Mouse (Mus musculus): ENCODE results near the gene Galnt16. TPM values are rescaled to one million over a fixed set of nuclear protein-coding genes. Genes with fewer than 3 reads are reported as not detected.

Galnt16 gene
- polyA plus RNA-seq, 1 experiment from 2014 or later = 34.1 TPM

DNA sequence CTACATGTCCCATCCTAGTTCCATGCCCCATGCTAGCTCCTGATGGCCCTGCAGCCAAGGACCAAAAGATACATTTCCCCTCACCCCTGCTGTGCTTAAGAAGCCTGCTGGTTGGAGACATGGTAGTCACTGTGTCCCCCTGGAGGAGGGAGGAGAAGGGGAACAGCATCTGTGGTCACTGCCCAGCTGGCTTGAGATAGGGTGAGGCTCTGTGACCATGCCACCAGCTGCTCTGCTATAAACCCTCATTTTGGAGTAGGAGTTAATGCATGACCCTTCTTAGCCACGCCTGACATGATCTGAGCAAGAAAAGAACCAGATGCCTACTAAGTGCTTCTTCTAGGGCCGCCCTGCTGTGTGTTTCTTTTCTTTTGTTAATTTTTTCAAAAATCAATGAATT is 51.5 kb downstream of the Galnt16 start:
- Histone ChIP-seq H3K27me3 (no peaks in the 10 kb centered on the region), H3K27ac (replicated peaks) (no peak overlapping the region), H3K36me3 (no peaks in the 10 kb centered on the region), H3K9me3 (no peaks in the 10 kb centered on the region), H3K4me1 (replicated peaks) (peaks cover 39% of the 10 kb centered on the region), H3K9ac (no peak overlapping the region), H3K4me3 (no peak overlapping the region), H3K4me2 (no peak overlapping the region)
- WGBS = 90% methylated on average over 2 of the region's 2 CpGs
- ATAC-seq (ENCODE audit: low FRiP score, low read depth) = no peak

- peaks cover 4% of the 10 kb centered on the region; the same call in 1 of the 2 replicates for H3K36me3 ChIP-seq
- no peak for ATAC-seq (ENCODE audit: low FRiP score, low read depth)
- no peak overlapping the region for H3K9ac ChIP-seq
- no peaks in the 10 kb centered on the region for H3K9me3 ChIP-seq
- no peak overlapping the region for H3K4me2 ChIP-seq
- H3K4me3 ChIP-seq = no peak overlapping the region
- no peaks in the 10 kb centered on the region for H3K27me3 ChIP-seq
- 79% methylated on average over 4 of the region's 4 CpGs for WGBS
- H3K27ac ChIP-seq (replicated peaks) = peak overlapping the region; percentile 77
- peaks cover 20% of the 10 kb centered on the region for H3K4me1 ChIP-seq (replicated peaks)
Measured at GRCm38 (mm10) chr12:80574318-80574717, 56.2 kb downstream of the Galnt16 start.

DNA sequence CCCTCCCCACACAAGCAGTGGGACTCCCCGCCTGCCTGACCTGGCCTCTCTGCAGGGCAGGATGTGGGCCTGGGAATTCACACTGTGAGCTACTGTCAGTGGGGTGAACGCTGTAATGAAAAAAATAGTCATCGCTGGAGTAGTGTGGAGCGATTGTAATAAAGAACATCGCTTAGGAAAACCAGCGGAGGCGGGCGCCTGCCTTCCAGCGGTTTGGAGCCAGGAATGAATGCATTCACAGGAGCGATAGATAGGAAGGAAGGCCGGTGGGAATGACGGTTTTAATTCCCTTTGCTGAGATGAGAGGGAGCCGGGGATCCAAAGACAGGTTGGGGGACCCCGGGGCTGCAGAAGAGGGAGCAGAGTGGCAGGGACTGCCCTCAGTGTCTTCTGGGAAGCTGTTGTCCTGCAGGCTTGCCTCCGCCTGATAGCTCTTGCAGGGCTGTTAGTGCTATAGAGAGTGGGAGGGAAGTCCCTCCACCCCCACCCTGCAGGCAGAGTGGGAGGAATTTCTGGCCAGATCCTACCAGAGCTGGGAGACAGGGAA is 56.8 kb downstream of the Galnt16 start:
- WGBS = 13% methylated on average over 15 of the region's 15 CpGs
- Histone ChIP-seq H3K9me3 (no peaks in the 10 kb centered on the region), H3K4me2 (peak overlapping the region; percentile 38), H3K27ac (replicated peaks) (peak overlapping the region; percentile 77), H3K4me3 (no peak overlapping the region), H3K36me3 (peaks cover 4% of the 10 kb centered on the region; the same call in 1 of the 2 replicates), H3K27me3 (no peaks in the 10 kb centered on the region), H3K9ac (no peak overlapping the region), H3K4me1 (replicated peaks) (peaks cover 20% of the 10 kb centered on the region)
- ATAC-seq (ENCODE audit: low FRiP score, low read depth) = peak; percentile 15; the same call in 1 of the 2 replicates

- no peak overlapping the region for H3K4me2 ChIP-seq
- peaks cover 7% of the 10 kb centered on the region; the same call in 1 of the 2 replicates for H3K36me3 ChIP-seq
- H3K4me3 ChIP-seq = no peak overlapping the region
- no peaks in the 10 kb centered on the region for H3K9me3 ChIP-seq
- H3K9ac ChIP-seq = no peak overlapping the region
- H3K27ac ChIP-seq (replicated peaks) = no peak overlapping the region
- peaks cover 16% of the 10 kb centered on the region for H3K4me1 ChIP-seq (replicated peaks)
- ATAC-seq (ENCODE audit: low FRiP score, low read depth) = no peak
- no peaks in the 10 kb centered on the region for H3K27me3 ChIP-seq
- WGBS = 74% methylated on average over 5 of the region's 5 CpGs
Measured at GRCm38 (mm10) chr12:80577049-80577448, 59.0 kb downstream of the Galnt16 start.

- Histone ChIP-seq H3K27me3 (no peaks in the 10 kb centered on the region), H3K4me1 (replicated peaks) (no peaks in the 10 kb centered on the region), H3K36me3 (peaks cover 9% of the 10 kb centered on the region; the same call in 1 of the 2 replicates), H3K9ac (no peak overlapping the region), H3K4me2 (no peak overlapping the region), H3K27ac (replicated peaks) (no peak overlapping the region), H3K4me3 (no peak overlapping the region), H3K9me3 (no peaks in the 10 kb centered on the region)
- 65% methylated on average over 5 of the region's 5 CpGs for WGBS
- no peak for ATAC-seq (ENCODE audit: low FRiP score, low read depth)
Measured at GRCm38 (mm10) chr12:80581357-80581756, 63.3 kb downstream of the Galnt16 start.

DNA sequence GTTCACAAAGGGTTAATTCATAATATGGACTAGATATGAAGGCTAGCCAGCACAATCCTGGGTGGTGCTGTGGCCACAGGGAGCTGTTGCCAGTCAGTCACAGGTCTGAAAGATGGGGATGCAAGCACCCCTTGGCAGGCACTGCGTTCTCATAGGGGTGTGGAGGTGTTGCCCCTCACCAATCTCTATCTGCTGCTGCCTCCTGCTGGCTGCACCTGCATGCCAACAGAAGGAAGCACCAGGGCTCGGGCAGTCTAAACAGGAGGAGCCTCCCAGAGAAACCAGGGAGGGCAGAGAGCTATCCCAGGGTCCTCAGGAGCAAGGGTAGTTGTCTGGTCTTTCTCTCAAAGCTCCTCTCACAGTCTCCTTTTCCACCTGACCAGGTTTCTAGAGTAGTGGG is 66.9 kb downstream of the Galnt16 start:
- Histone ChIP-seq H3K4me2 (no peak overlapping the region), H3K9ac (no peak overlapping the region), H3K4me1 (replicated peaks) (no peaks in the 10 kb centered on the region), H3K4me3 (no peak overlapping the region), H3K36me3 (peaks cover 17% of the 10 kb centered on the region), H3K27me3 (no peaks in the 10 kb centered on the region), H3K27ac (replicated peaks) (no peak overlapping the region), H3K9me3 (no peaks in the 10 kb centered on the region)
- no peak for ATAC-seq (ENCODE audit: low FRiP score, low read depth)
- 36% methylated on average over 2 of the region's 2 CpGs for WGBS

GRCm38 (mm10) chr12:80594141-80594540 is 76.1 kb downstream of the Galnt16 start:
- no peak overlapping the region for H3K27ac ChIP-seq (replicated peaks)
- WGBS = 94% methylated on average over 4 of the region's 4 CpGs
- H3K9me3 ChIP-seq = no peaks in the 10 kb centered on the region
- peaks cover 12% of the 10 kb centered on the region for H3K4me1 ChIP-seq (replicated peaks)
- H3K36me3 ChIP-seq = peaks cover 24% of the 10 kb centered on the region
- H3K9ac ChIP-seq = no peak overlapping the region
- ATAC-seq (ENCODE audit: low FRiP score, low read depth) = no peak
- H3K4me3 ChIP-seq = no peak overlapping the region
- no peak overlapping the region for H3K4me2 ChIP-seq
- no peaks in the 10 kb centered on the region for H3K27me3 ChIP-seq

GRCm38 (mm10) chr12:80594781-80595180 is 76.7 kb downstream of the Galnt16 start:
- H3K27ac ChIP-seq (replicated peaks) = no peak overlapping the region
- no peak overlapping the region for H3K4me3 ChIP-seq
- no peak overlapping the region for H3K4me2 ChIP-seq
- H3K9me3 ChIP-seq = no peaks in the 10 kb centered on the region
- 88% methylated on average over 4 of the region's 4 CpGs for WGBS
- H3K9ac ChIP-seq = no peak overlapping the region
- no peaks in the 10 kb centered on the region for H3K27me3 ChIP-seq
- peaks cover 19% of the 10 kb centered on the region for H3K36me3 ChIP-seq
- ATAC-seq (ENCODE audit: low FRiP score, low read depth) = no peak
- peaks cover 13% of the 10 kb centered on the region for H3K4me1 ChIP-seq (replicated peaks)

DNA sequence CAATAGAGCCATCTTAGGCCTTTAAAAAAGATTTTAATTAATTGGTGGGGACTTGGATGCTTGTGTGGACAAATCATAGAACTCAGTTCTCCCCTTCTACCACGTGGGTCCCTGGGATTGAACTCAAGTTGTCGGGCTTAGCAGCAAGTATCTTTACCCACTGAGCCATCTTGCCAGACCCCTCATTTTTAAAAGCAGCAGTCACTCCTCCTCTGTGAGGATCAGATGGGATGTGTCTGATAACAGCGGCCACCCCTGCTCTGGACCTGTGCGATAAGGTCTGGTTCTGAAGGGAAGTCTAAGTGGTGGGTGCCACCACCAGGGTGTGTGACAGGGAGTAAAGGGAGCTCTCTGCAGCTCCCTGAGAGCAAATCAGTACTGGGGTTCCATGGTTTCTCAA is 77.5 kb downstream of the Galnt16 start:
- Histone ChIP-seq H3K4me3 (no peak overlapping the region), H3K9me3 (no peaks in the 10 kb centered on the region), H3K36me3 (peaks cover 12% of the 10 kb centered on the region; the same call in 1 of the 2 replicates), H3K27me3 (no peaks in the 10 kb centered on the region), H3K4me1 (replicated peaks) (peaks cover 13% of the 10 kb centered on the region), H3K9ac (no peak overlapping the region), H3K27ac (replicated peaks) (no peak overlapping the region), H3K4me2 (no peak overlapping the region)
- no peak for ATAC-seq (ENCODE audit: low FRiP score, low read depth)
- 96% methylated on average over 4 of the region's 4 CpGs for WGBS

DNA sequence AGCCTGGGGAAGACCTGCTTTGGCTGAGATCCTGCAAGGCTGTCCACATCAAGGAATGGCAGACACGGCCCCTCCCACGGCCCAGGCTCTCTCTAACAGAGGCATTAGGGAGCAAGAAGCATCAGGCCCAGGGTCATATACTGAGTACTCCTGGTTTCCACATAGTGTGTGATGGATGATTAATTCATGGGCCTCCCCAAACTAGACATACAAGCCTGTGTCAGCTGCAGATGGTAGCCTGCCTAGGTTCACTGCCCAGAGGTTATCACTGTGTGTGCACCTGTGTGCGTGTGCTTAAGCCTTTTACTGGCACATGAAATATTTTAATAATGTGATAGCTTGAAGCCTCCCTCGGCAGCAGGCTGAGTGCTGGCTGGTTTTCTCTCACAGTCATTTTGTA is 77.9 kb downstream of the Galnt16 start:
- Histone ChIP-seq H3K36me3 (peaks cover 8% of the 10 kb centered on the region), H3K27ac (replicated peaks) (no peak overlapping the region), H3K9ac (no peak overlapping the region), H3K4me2 (no peak overlapping the region), H3K4me3 (no peak overlapping the region), H3K9me3 (no peaks in the 10 kb centered on the region), H3K4me1 (replicated peaks) (peaks cover 13% of the 10 kb centered on the region), H3K27me3 (no peaks in the 10 kb centered on the region)
- 84% methylated on average over 4 of the region's 4 CpGs for WGBS
- no peak for ATAC-seq (ENCODE audit: low FRiP score, low read depth)

GRCm38 (mm10) chr12:80598236-80598635 is 80.2 kb downstream of the Galnt16 start:
- no peak overlapping the region for H3K4me2 ChIP-seq

GRCm38 (mm10) chr12:80598756-80599155 is 80.7 kb downstream of the Galnt16 start:
- no peak overlapping the region for H3K4me2 ChIP-seq
- 26% methylated on average over 6 of the region's 6 CpGs for WGBS
- H3K4me1 ChIP-seq (replicated peaks) = peaks cover 28% of the 10 kb centered on the region
- H3K9me3 ChIP-seq = no peaks in the 10 kb centered on the region
- ATAC-seq (ENCODE audit: low FRiP score, low read depth) = peak; percentile 80
- no peaks in the 10 kb centered on the region for H3K27me3 ChIP-seq
- no peak overlapping the region for H3K9ac ChIP-seq
- no peak overlapping the region for H3K4me3 ChIP-seq
- no peaks in the 10 kb centered on the region; the same call in 1 of the 2 replicates for H3K36me3 ChIP-seq
- peak overlapping the region; percentile 26 for H3K27ac ChIP-seq (replicated peaks)

More at GRCm38 (mm10) chr12:80598236-80598635, 80.2 kb downstream of the Galnt16 start:
- Histone ChIP-seq H3K27me3 (no peaks in the 10 kb centered on the region), H3K4me1 (replicated peaks) (peaks cover 23% of the 10 kb centered on the region), H3K9ac (no peak overlapping the region), H3K9me3 (no peaks in the 10 kb centered on the region), H3K4me3 (no peak overlapping the region), H3K36me3 (no peaks in the 10 kb centered on the region; the same call in 1 of the 2 replicates), H3K27ac (replicated peaks) (peak overlapping the region; percentile 26)
- 22% methylated on average over 7 of the region's 7 CpGs for WGBS
- no peak for ATAC-seq (ENCODE audit: low FRiP score, low read depth)
